Mouse (Mus musculus) forebrain, postnatal 0 days (tissue): Measurements from ENCODE around the gene Mylk3. TPM values are rescaled to one million over a fixed set of nuclear protein-coding genes. Genes with fewer than 3 reads are reported as not detected.

Source experiments
- ATAC-seq: fragments of 200-750 bp; cut with Nextera tagmentation; 2 replicates; pipeline ENCODE4 v1.8.0; 2017; ENCODE audit warnings: mild to moderate bottlenecking, moderate library complexity
- DNase-seq: peaks from one replicate; pipeline ENCODE4 v3.0.0-alpha.2; 2015
- H3K27ac ChIP-seq: fragments of 300-500 bp; sonication (generic); 2 replicates; pipeline ENCODE4 v1.5.1; 2014; ENCODE audit warnings: low read depth, mild to moderate bottlenecking, antibody characterized with exemption, low read length, moderate library complexity, mixed read lengths
- H3K27me3 ChIP-seq: fragments of 300-500 bp; sonication (generic); 2 replicates; pipeline ENCODE4 v1.6.1; 2014; ENCODE audit warnings: mild to moderate bottlenecking, low read length, mixed read lengths; ENCODE audit not compliant: insufficient read depth
- H3K36me3 ChIP-seq: fragments of 300-500 bp; sonication (generic); 2 replicates; pipeline ENCODE4 v1.6.1; 2014; ENCODE audit warnings: mild to moderate bottlenecking, moderate library complexity; ENCODE audit not compliant: insufficient read depth
- H3K4me1 ChIP-seq: fragments of 300-500 bp; sonication (generic); 2 replicates; pipeline ENCODE4 v1.6.1; 2014; ENCODE audit warnings: antibody characterized with exemption; ENCODE audit not compliant: insufficient read depth
- H3K4me2 ChIP-seq: fragments of 300-500 bp; sonication (generic); 2 replicates; pipeline ENCODE4 v1.6.1; 2014; ENCODE audit warnings: low read depth, mild to moderate bottlenecking, moderate library complexity
- H3K4me3 ChIP-seq: fragments of 300-500 bp; sonication (generic); 2 replicates; pipeline ENCODE4 v1.5.1; 2014; ENCODE audit warnings: low read depth, low read length, mixed read lengths
- H3K9ac ChIP-seq: fragments of 300-500 bp; sonication (generic); 2 replicates; pipeline ENCODE4 v1.6.1; 2014; ENCODE audit warnings: mild to moderate bottlenecking
- H3K9me3 ChIP-seq: fragments of 300-500 bp; sonication (generic); 2 replicates; pipeline ENCODE4 v1.6.1; 2016; ENCODE audit warnings: low read length
- CTCF ChIP-seq: sonication (generic); IDR thresholded peaks from 2 replicates; pipeline ENCODE4 v1.5.1; 2016; ENCODE audit warnings: antibody characterized with exemption, control low read depth, low read depth
- WGBS: fragments of 180-500 bp; shearing (Covaris S2); extraction: QIAGEN DNeasy Blood & Tissue Kit; methylation state at CpG from one replicate; pipeline ENCODE4 v1.1.7; 2014; 5-methylcytosine and 5-hydroxymethylcytosine counted together
- polyA plus RNA-seq: library from polyadenylated mRNA; unstranded; fragments of >200 nt; fragmentation: Nextera tagmentation; extraction: Ambion mirVana; gene quantifications from 2 replicates; pipeline ENCODE4 v1.2.1, GENCODE M21; 2015
- total RNA-seq: library from RNA; depleted of rRNA; stranded (reverse); fragments of >200 nt; gene quantifications from 2 replicates; pipeline ENCODE4 v1.2.3, GENCODE M21; 2014

The Mylk3 gene
- total and polyA plus RNA-seq, 2 experiments from 2014 or later, result 0.21 to 0.67 TPM

- Histone ChIP-seq H3K4me2 (no peak overlapping the region), H3K36me3 (no peaks in the 10 kb centered on the region), H3K4me1 (no peaks in the 10 kb centered on the region), H3K9ac (no peak overlapping the region), H3K9me3 (0 out of 2 replicates have a peak, but pooled peaks cover 3% of the 10 kb centered on the region), H3K27ac (no peak overlapping the region), H3K27me3 (no peaks in the 10 kb centered on the region), H3K4me3 (no peak overlapping the region)
- 78% methylated on average over 3 of the region's 3 CpGs for WGBS
- TF ChIP-seq CTCF, result no peak
- ATAC-seq (no peak), DNase-seq (no peak)
These were observed 63.1 kb downstream of the Mylk3 start for GRCm38 (mm10) chr8:85323084-85323483.

- no peak overlapping the region for H3K9ac ChIP-seq
- no peak for DNase-seq
- ATAC-seq, result no peak
- H3K27ac ChIP-seq, result no peak overlapping the region
- no peaks in the 10 kb centered on the region for H3K27me3 ChIP-seq
- no peaks in the 10 kb centered on the region for H3K4me1 ChIP-seq
- 0 out of 2 replicates have a peak, but pooled peaks cover 6% of the 10 kb centered on the region for H3K9me3 ChIP-seq
- H3K36me3 ChIP-seq, result no peaks in the 10 kb centered on the region
- no peak overlapping the region for H3K4me3 ChIP-seq
- no peak overlapping the region for H3K4me2 ChIP-seq
- WGBS, result 90% methylated on average over 15 of the region's 15 CpGs
- no peak for TF ChIP-seq CTCF
These were observed 64.2 kb downstream of the Mylk3 start for GRCm38 (mm10) chr8:85321981-85322380.

- Histone ChIP-seq H3K4me3 (no peak overlapping the region), H3K27ac (no peak overlapping the region), H3K4me1 (no peaks in the 10 kb centered on the region), H3K9me3 (0 out of 2 replicates have a peak, but pooled peaks cover 6% of the 10 kb centered on the region), H3K27me3 (no peaks in the 10 kb centered on the region), H3K9ac (no peak overlapping the region), H3K36me3 (no peaks in the 10 kb centered on the region), H3K4me2 (no peak overlapping the region)
- DNase-seq, result no peak
- WGBS, result 96% methylated on average over 4 of the region's 4 CpGs
- ATAC-seq, result no peak
- TF ChIP-seq CTCF, result no peak
These were observed 67.6 kb downstream of the Mylk3 start for GRCm38 (mm10) chr8:85318534-85318933.

GRCm38 (mm10) chr8:85313036-85313435 is 73.1 kb downstream of the Mylk3 start:
- no peak overlapping the region for H3K4me3 ChIP-seq
- WGBS, result 88% methylated on average over 3 of the region's 3 CpGs
- TF ChIP-seq CTCF, result no peak

GRCm38 (mm10) chr8:85311743-85312142 is 74.4 kb downstream of the Mylk3 start:
- ATAC-seq (no peak), DNase-seq (peak; percentile 24)
- Histone ChIP-seq H3K9me3 (no peaks in the 10 kb centered on the region), H3K4me2 (no peak overlapping the region), H3K4me1 (no peaks in the 10 kb centered on the region), H3K36me3 (peaks cover 25% of the 10 kb centered on the region), H3K27ac (no peak overlapping the region), H3K9ac (no peak overlapping the region), H3K27me3 (no peaks in the 10 kb centered on the region), H3K4me3 (no peak overlapping the region)
- TF ChIP-seq CTCF, result peak; percentile 65

More at GRCm38 (mm10) chr8:85313036-85313435, 73.1 kb downstream of the Mylk3 start:
- H3K4me2 ChIP-seq, result no peak overlapping the region
- no peak for DNase-seq
- no peak overlapping the region for H3K27ac ChIP-seq
- H3K27me3 ChIP-seq, result no peaks in the 10 kb centered on the region
- ATAC-seq, result no peak
- H3K9me3 ChIP-seq, result 0 out of 2 replicates have a peak, but pooled peaks cover 3% of the 10 kb centered on the region
- H3K4me1 ChIP-seq, result no peaks in the 10 kb centered on the region
- H3K36me3 ChIP-seq, result peaks cover 14% of the 10 kb centered on the region
- H3K9ac ChIP-seq, result no peak overlapping the region

- Histone ChIP-seq H3K4me1 (no peaks in the 10 kb centered on the region), H3K4me3 (no peak overlapping the region), H3K36me3 (peaks cover 44% of the 10 kb centered on the region), H3K9ac (no peak overlapping the region), H3K4me2 (no peak overlapping the region), H3K27ac (no peak overlapping the region), H3K27me3 (no peaks in the 10 kb centered on the region), H3K9me3 (no peaks in the 10 kb centered on the region)
- WGBS, result 92% methylated on average over 2 of the region's 2 CpGs
- DNase-seq (no peak), ATAC-seq (no peak)
- no peak for TF ChIP-seq CTCF
These were observed 77.6 kb downstream of the Mylk3 start for GRCm38 (mm10) chr8:85308564-85308963.

- Histone ChIP-seq H3K4me1 (0 out of 2 replicates have a peak, but pooled peaks cover 5% of the 10 kb centered on the region), H3K27ac (no peak overlapping the region), H3K4me2 (no peak overlapping the region), H3K27me3 (no peaks in the 10 kb centered on the region), H3K9me3 (no peaks in the 10 kb centered on the region), H3K4me3 (no peak overlapping the region), H3K36me3 (peaks cover 43% of the 10 kb centered on the region), H3K9ac (no peak overlapping the region)
- ATAC-seq (no peak), DNase-seq (no peak)
- 75% methylated on average over 5 of the region's 5 CpGs for WGBS
- TF ChIP-seq CTCF, result no peak
These were observed 82.6 kb downstream of the Mylk3 start for GRCm38 (mm10) chr8:85303531-85303930.
